Mouse (Mus musculus) embryonic fibroblast, embryonic 13.5 days (primary cell): Measurements from ENCODE around the gene Prdm8.
A peak's percentile ranks its signal among the peaks of the same experiment; 100 is the strongest.

Source experiments
- CTCF ChIP-seq: IDR thresholded peaks from 2 replicates; pipeline ENCODE4 v1.5.1; 2011; ENCODE audit warnings: mild to moderate bottlenecking, control low read depth, low read length, moderate library complexity, borderline replicate concordance; ENCODE audit not compliant: insufficient read depth
- POLR2A ChIP-seq: IDR thresholded peaks from 2 replicates; pipeline ENCODE4 v1.6.1; 2011; ENCODE audit warnings: low read depth, mild to moderate bottlenecking, control low read depth, low read length, moderate library complexity

DNA sequence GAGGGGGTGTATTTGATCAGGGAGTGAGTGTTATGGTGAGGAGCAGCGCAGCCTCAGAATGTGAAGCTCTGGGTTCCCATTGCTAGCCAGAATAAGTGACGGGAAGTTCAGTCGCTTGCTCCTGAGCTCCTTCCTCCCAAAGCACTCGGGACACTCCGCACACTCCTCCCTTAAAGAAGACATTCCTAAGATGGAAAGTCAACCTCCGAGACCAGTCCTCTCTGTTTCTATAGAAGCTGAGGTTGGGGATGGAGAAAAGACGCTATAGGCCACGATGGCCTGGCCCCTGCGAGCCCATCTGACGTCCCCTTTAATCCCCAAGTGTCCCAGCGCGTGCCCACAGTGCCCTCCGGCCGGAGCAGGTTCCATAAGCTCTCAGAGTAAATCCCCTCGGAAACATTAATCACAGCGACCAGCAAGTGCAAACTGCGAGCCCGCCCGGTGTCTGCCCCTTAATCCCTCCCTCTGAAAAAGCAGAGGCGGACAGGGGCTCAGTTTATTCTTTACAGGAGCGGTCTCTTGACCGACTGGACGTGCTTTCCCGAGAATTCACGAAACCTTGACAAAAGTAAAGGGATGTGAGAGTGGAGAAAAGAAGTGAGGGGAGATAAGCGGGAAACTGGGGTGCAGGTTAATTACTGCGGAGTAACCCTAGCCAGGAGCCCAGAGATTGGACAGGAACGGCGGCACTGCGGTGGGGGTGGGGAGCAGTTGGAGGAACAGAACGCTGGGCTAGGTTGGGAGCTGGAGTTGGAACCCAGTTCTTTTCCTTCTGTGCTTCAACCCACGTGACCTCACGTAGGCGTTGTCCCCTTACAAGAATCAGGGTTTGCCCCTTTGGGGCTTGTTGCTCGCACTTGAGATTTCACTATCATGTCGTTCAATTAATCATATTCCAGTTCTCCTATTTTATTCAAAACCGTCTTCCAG, 1.6 kb downstream of the Prdm8 start:
- no peak for TF ChIP-seq CTCF
- TF ChIP-seq POLR2A = 0 out of 2 replicates have a peak, but pooled peaks have one; percentile 24
